Mouse (Mus musculus): Measurements from ENCODE around the gene Dnah3.

- TF ChIP-seq CTCF (conservative IDR thresholded peaks at IDR 0.05; ENCODE audit: insufficient read depth, insufficient read length, low read depth, low read length), result no peak
- no peak for TF ChIP-seq POLR2A (IDR thresholded peaks at IDR 0.05; ENCODE audit: low read depth, low read length)
Measured at GRCm38 (mm10) chr7:120128951-120129350, 33.9 kb upstream of the Dnah3 start.

All from kidney, adult 2 months (tissue).